Mouse (Mus musculus) hindbrain, embryonic 11.5 days (tissue): Measurements from ENCODE around the gene B3gnt2. TPM values are rescaled to one million over a fixed set of nuclear protein-coding genes. Genes with fewer than 3 reads are reported as not detected.

Experiments
- ATAC-seq: fragments of 200-750 bp; cut with Nextera tagmentation; 2 replicates; pipeline ENCODE4 v1.8.0; 2017; ENCODE audit warnings: mild to moderate bottlenecking, moderate TSS enrichment, moderate library complexity; ENCODE audit not compliant: low FRiP score
- DNase-seq: peaks from one replicate; pipeline ENCODE4 v3.0.0-alpha.2; 2015; ENCODE audit warnings: low spot score
- H3K27ac ChIP-seq: fragments of 300-500 bp; sonication (generic); 2 replicates; pipeline ENCODE4 v1.5.1; 2014; ENCODE audit warnings: mild to moderate bottlenecking, low read depth, low read length
- H3K27me3 ChIP-seq: fragments of 300-500 bp; sonication (generic); 2 replicates; pipeline ENCODE4 v1.6.1; 2014; ENCODE audit warnings: mild to moderate bottlenecking, low read length, moderate library complexity, mixed read lengths; ENCODE audit not compliant: control insufficient read depth, insufficient read depth
- H3K36me3 ChIP-seq: fragments of 300-500 bp; sonication (generic); 2 replicates; pipeline ENCODE4 v1.6.1; 2014; ENCODE audit warnings: mild to moderate bottlenecking, low read length, moderate library complexity, mixed read lengths; ENCODE audit not compliant: control insufficient read depth, insufficient read depth
- H3K4me1 ChIP-seq: fragments of 300-500 bp; sonication (generic); replicated peaks from 2 replicates; pipeline ENCODE4 v1.6.1; 2014; ENCODE audit warnings: low read length, mixed read lengths; ENCODE audit not compliant: control insufficient read depth, insufficient read depth
- H3K4me2 ChIP-seq: fragments of 300-500 bp; sonication (generic); replicated peaks from 2 replicates; pipeline ENCODE4 v1.6.1; 2014; ENCODE audit warnings: mild to moderate bottlenecking, low read depth, low read length
- H3K4me3 ChIP-seq: fragments of 300-500 bp; sonication (generic); 2 replicates; pipeline ENCODE4 v1.5.1; 2014; ENCODE audit warnings: low read depth, low read length
- H3K9ac ChIP-seq: fragments of 300-500 bp; sonication (generic); 2 replicates; pipeline ENCODE4 v1.6.1; 2014; ENCODE audit warnings: low read depth, low read length
- H3K9me3 ChIP-seq: fragments of 300-500 bp; sonication (generic); 2 replicates; pipeline ENCODE4 v1.6.1; 2016; ENCODE audit warnings: low read length; ENCODE audit not compliant: control insufficient read depth
- WGBS: fragments of 180-500 bp; shearing (Covaris S2); extraction: QIAGEN DNeasy Blood & Tissue Kit; methylation state at CpG from one replicate; pipeline ENCODE4 v1.1.7; 2014; 5-methylcytosine and 5-hydroxymethylcytosine counted together
- polyA plus RNA-seq: library from polyadenylated mRNA; unstranded; fragments of >200 nt; fragmentation: Nextera tagmentation; extraction: Ambion mirVana; gene quantifications from 2 replicates; pipeline ENCODE4 v1.2.1, GENCODE M21; 2014

B3gnt2 gene
- polyA plus RNA-seq, 1 experiment from 2014 or later = 1.7 TPM

- Histone ChIP-seq H3K4me1 (no peaks in the 10 kb centered on the region), H3K4me2 (no peak overlapping the region), H3K9me3 (no peaks in the 10 kb centered on the region), H3K27ac (no peak overlapping the region), H3K36me3 (no peaks in the 10 kb centered on the region), H3K9ac (no peak overlapping the region), H3K27me3 (no peaks in the 10 kb centered on the region), H3K4me3 (no peak overlapping the region)
- ATAC-seq (no peak), DNase-seq (no peak)
- WGBS = 64% methylated on average over 6 of the region's 6 CpGs
Observed at GRCm38 (mm10) chr11:22846093-22846835, 14.5 kb downstream of the B3gnt2 start.

- no peaks in the 10 kb centered on the region for H3K4me1 ChIP-seq
- no peak overlapping the region for H3K9ac ChIP-seq
- H3K36me3 ChIP-seq = no peaks in the 10 kb centered on the region
- ATAC-seq (no peak), DNase-seq (no peak)
- no peaks in the 10 kb centered on the region for H3K9me3 ChIP-seq
- no peak overlapping the region for H3K4me2 ChIP-seq
- H3K4me3 ChIP-seq = no peak overlapping the region
- H3K27ac ChIP-seq = no peak overlapping the region
- WGBS = 80% methylated on average over 4 of the region's 4 CpGs
- H3K27me3 ChIP-seq = no peaks in the 10 kb centered on the region
Observed at GRCm38 (mm10) chr11:22844754-22845718, 15.7 kb downstream of the B3gnt2 start.

GRCm38 (mm10) chr11:22839456-22839855, 21.3 kb downstream of the B3gnt2 start:
- Histone ChIP-seq H3K36me3 (no peaks in the 10 kb centered on the region), H3K4me3 (no peak overlapping the region), H3K9me3 (no peaks in the 10 kb centered on the region), H3K27me3 (no peaks in the 10 kb centered on the region), H3K27ac (no peak overlapping the region), H3K9ac (no peak overlapping the region), H3K4me2 (no peak overlapping the region), H3K4me1 (no peaks in the 10 kb centered on the region)
- ATAC-seq = no peak
- no peak for DNase-seq
- 84% methylated on average over 3 of the region's 3 CpGs for WGBS

- H3K4me2 ChIP-seq = no peak overlapping the region
- H3K9me3 ChIP-seq = no peaks in the 10 kb centered on the region
- no peaks in the 10 kb centered on the region for H3K27me3 ChIP-seq
- no peaks in the 10 kb centered on the region for H3K4me1 ChIP-seq
- no peaks in the 10 kb centered on the region for H3K36me3 ChIP-seq
- H3K4me3 ChIP-seq = no peak overlapping the region
- H3K9ac ChIP-seq = no peak overlapping the region
- 85% methylated on average over 1 of the region's 1 CpGs for WGBS
- ATAC-seq (no peak), DNase-seq (no peak)
- no peak overlapping the region for H3K27ac ChIP-seq
Observed at GRCm38 (mm10) chr11:22838361-22838760, 22.4 kb downstream of the B3gnt2 start.

- Histone ChIP-seq H3K27ac (no peak overlapping the region), H3K9ac (no peak overlapping the region), H3K4me2 (no peak overlapping the region), H3K27me3 (no peaks in the 10 kb centered on the region), H3K4me1 (no peaks in the 10 kb centered on the region), H3K4me3 (no peak overlapping the region), H3K36me3 (no peaks in the 10 kb centered on the region), H3K9me3 (no peaks in the 10 kb centered on the region)
- 92% methylated on average over 10 of the region's 10 CpGs for WGBS
- DNase-seq = no peak
- ATAC-seq = no peak
Observed at GRCm38 (mm10) chr11:22836269-22836668, 24.5 kb downstream of the B3gnt2 start.

- no peaks in the 10 kb centered on the region for H3K27me3 ChIP-seq
- no peak overlapping the region for H3K4me3 ChIP-seq
- no peaks in the 10 kb centered on the region for H3K9me3 ChIP-seq
- no peak overlapping the region for H3K27ac ChIP-seq
- no peaks in the 10 kb centered on the region for H3K36me3 ChIP-seq
- no peak overlapping the region for H3K9ac ChIP-seq
- DNase-seq (no peak), ATAC-seq (no peak)
- whole genome bisulfite sequencing = 82% methylated on average over 4 of the region's 4 CpGs
- no peaks in the 10 kb centered on the region for H3K4me1 ChIP-seq
- no peak overlapping the region for H3K4me2 ChIP-seq
Observed at GRCm38 (mm10) chr11:22832600-22832999, 28.2 kb downstream of the B3gnt2 start.

GRCm38 (mm10) chr11:22831916-22832315, 28.8 kb downstream of the B3gnt2 start:
- ATAC-seq = no peak
- Histone ChIP-seq H3K4me2 (no peak overlapping the region), H3K9me3 (no peaks in the 10 kb centered on the region), H3K27me3 (no peaks in the 10 kb centered on the region), H3K4me1 (no peaks in the 10 kb centered on the region), H3K4me3 (no peak overlapping the region), H3K36me3 (no peaks in the 10 kb centered on the region), H3K27ac (no peak overlapping the region), H3K9ac (no peak overlapping the region)
- DNase-seq = no peak
- WGBS = 86% methylated on average over 11 of the region's 11 CpGs

GRCm38 (mm10) chr11:22830684-22831083, 30.1 kb downstream of the B3gnt2 start:
- Histone ChIP-seq H3K4me1 (no peaks in the 10 kb centered on the region), H3K4me2 (no peak overlapping the region), H3K36me3 (no peaks in the 10 kb centered on the region), H3K9me3 (no peaks in the 10 kb centered on the region), H3K27me3 (no peaks in the 10 kb centered on the region), H3K27ac (no peak overlapping the region), H3K9ac (no peak overlapping the region), H3K4me3 (no peak overlapping the region)
- ATAC-seq (no peak), DNase-seq (no peak)
- 76% methylated on average over 6 of the region's 6 CpGs for WGBS
